Mouse (Mus musculus) lung, adult 2 months (tissue): ENCODE data around the gene Rbm28.

Source experiments
- CTCF ChIP-seq: fragments of 200-500 bp; IDR thresholded peaks from 2 replicates; pipeline ENCODE4 v1.5.1; 2011; ENCODE audit warnings: mild to moderate bottlenecking, low read length, control low read depth; ENCODE audit not compliant: insufficient read depth
- POLR2A ChIP-seq: fragments of 200-500 bp; IDR thresholded peaks from 2 replicates; pipeline ENCODE4 v1.6.1; 2011; ENCODE audit warnings: low read depth, mild to moderate bottlenecking, control low read depth, low read length, borderline replicate concordance; ENCODE audit errors: extremely low read depth

DNA sequence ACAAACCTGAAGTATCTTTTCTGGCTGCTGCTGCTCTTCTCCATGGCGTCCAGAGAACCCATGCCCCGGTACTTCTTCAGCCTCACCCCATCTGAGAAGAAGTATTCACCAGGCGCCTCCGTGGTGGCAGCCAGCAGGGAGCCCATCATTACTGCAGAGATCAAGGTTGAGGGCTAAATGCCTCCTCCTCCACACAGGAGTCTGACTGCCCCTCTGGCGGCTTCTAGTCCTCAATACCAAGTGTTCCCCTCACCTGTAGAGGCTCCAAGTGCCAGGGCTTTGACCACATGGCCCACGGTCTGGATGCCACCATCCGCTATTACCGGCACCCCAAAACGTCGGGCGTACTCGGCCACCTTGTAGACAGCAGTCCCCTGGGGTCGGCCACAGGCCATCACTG is 38.3 kb upstream of the Rbm28 start:
- TF ChIP-seq CTCF (no peak), POLR2A (no peak)
